Mouse (Mus musculus) CH12.LX (cell line): ENCODE results near the gene Tmcc1.

Experiments
- CTCF ChIP-seq, 2 experiments: IDR thresholded peaks in 1 of 2; conservative IDR thresholded peaks in 1 of 2; 2 replicates each; pipeline ENCODE4 v1.5.1; 2011 to 2012; ENCODE audit warnings: low read depth in 2 of 2, low read length in 2 of 2, improper control_type of control experiment in 1 of 2, inconsistent platforms in 1 of 2, mild to moderate bottlenecking in 1 of 2, moderate library complexity in 1 of 2
- MAX ChIP-seq: IDR thresholded peaks from 2 replicates; pipeline ENCODE4 v1.6.1; 2011; ENCODE audit warnings: low read length, improper control_type of control experiment

DNA sequence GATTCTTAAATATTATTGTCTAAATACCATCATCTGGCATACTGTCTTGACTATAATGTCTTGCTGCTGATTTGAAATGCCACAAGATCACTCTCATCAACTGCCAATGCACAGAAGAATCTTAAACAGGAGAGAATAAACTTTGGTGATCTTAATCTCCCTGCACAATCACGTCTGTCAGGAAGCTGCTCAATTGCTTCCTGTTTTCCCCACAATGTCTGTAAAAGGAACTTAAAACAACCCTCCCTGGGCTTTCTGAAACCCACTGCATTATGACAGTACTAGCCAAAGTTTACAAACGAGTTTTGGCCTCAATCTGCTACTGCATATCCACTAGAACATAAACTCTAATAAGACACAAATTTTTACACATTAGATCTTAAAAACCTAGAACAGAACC is 6.8 kb downstream of the Tmcc1 start:
- TF ChIP-seq MAX (no peak), CTCF (conservative IDR thresholded peaks at IDR 0.05 in 1 of 2, IDR thresholded peaks at IDR 0.05 in 1 of 2; ENCODE audit: low read depth in 2 of 2, low read length in 2 of 2) (no peak)
